Mouse (Mus musculus): ENCODE measurements around the gene Camta1.

The Camta1 gene

GRCm38 (mm10) chr4:151180394-151180902 lies 681.2 kb downstream of the Camta1 start:
- no peak for DNase-seq

- no peak for DNase-seq
These were observed 682.0 kb downstream of the Camta1 start for GRCm38 (mm10) chr4:151179639-151180038.

- DNase-seq, result no peak
These were observed 682.7 kb downstream of the Camta1 start for GRCm38 (mm10) chr4:151178970-151179378.

- DNase-seq, result no peak
These were observed 689.1 kb downstream of the Camta1 start for GRCm38 (mm10) chr4:151172526-151172925.

- DNase-seq, result no peak
These were observed 690.6 kb downstream of the Camta1 start for GRCm38 (mm10) chr4:151171117-151171516.

GRCm38 (mm10) chr4:151170658-151171057 lies 691.0 kb downstream of the Camta1 start:
- DNase-seq, result no peak

- no peak for DNase-seq
These were observed 694.7 kb downstream of the Camta1 start for GRCm38 (mm10) chr4:151166969-151167368.

GRCm38 (mm10) chr4:151165539-151165938 lies 696.1 kb downstream of the Camta1 start:
- DNase-seq, result no peak

GRCm38 (mm10) chr4:151164309-151164708 lies 697.4 kb downstream of the Camta1 start:
- DNase-seq, result no peak

GRCm38 (mm10) chr4:151161869-151162268 lies 699.8 kb downstream of the Camta1 start:
- no peak for DNase-seq

GRCm38 (mm10) chr4:151160932-151161331 lies 700.7 kb downstream of the Camta1 start:
- no peak for DNase-seq

GRCm38 (mm10) chr4:151160476-151160875 lies 701.2 kb downstream of the Camta1 start:
- DNase-seq, result no peak

GRCm38 (mm10) chr4:151158250-151158649 lies 703.4 kb downstream of the Camta1 start:
- DNase-seq, result no peak

GRCm38 (mm10) chr4:151156904-151157303 lies 704.8 kb downstream of the Camta1 start:
- peak; percentile 63 to 64 for DNase-seq

- no peak for DNase-seq
These were observed 706.1 kb downstream of the Camta1 start for GRCm38 (mm10) chr4:151155587-151155986.

GRCm38 (mm10) chr4:151154306-151154705 lies 707.4 kb downstream of the Camta1 start:
- DNase-seq, result no peak

GRCm38 (mm10) chr4:151152010-151152409 lies 709.7 kb downstream of the Camta1 start:
- DNase-seq, result no peak

GRCm38 (mm10) chr4:151150842-151151241 lies 710.8 kb downstream of the Camta1 start:
- DNase-seq, result no peak

- DNase-seq, result no peak
These were observed 711.6 kb downstream of the Camta1 start for GRCm38 (mm10) chr4:151150115-151150514.

- DNase-seq, result no peak
These were observed 714.1 kb downstream of the Camta1 start for GRCm38 (mm10) chr4:151147541-151147940.

GRCm38 (mm10) chr4:151144121-151144520 lies 717.6 kb downstream of the Camta1 start:
- DNase-seq, result no peak

GRCm38 (mm10) chr4:151141196-151141880 lies 720.3 kb downstream of the Camta1 start:
- peak; percentile 82 to 85 for DNase-seq

- DNase-seq, result no peak
These were observed 721.2 kb downstream of the Camta1 start for GRCm38 (mm10) chr4:151140368-151140982.

Measured in B cell, adult 2 months (primary cell).